Mouse (Mus musculus) limb, embryonic 14.5 days (tissue): ENCODE results near the gene Mmp21. TPM values are rescaled to one million over a fixed set of nuclear protein-coding genes. Genes with fewer than 3 reads are reported as not detected.

Experiments
- ATAC-seq: fragments of 200-750 bp; cut with Nextera tagmentation; 2 replicates; pipeline ENCODE4 v1.8.0; 2017; ENCODE audit warnings: low read depth, moderate number of reproducible peaks, moderate TSS enrichment; ENCODE audit not compliant: low FRiP score
- DNase-seq: peaks from one replicate; pipeline ENCODE4 v3.0.0-alpha.2; 2015; ENCODE audit warnings: low spot score
- H3K27ac ChIP-seq: fragments of 300-500 bp; sonication (generic); replicated peaks from 2 replicates; pipeline ENCODE4 v1.5.1; 2014; ENCODE audit warnings: low read depth, mild to moderate bottlenecking, low read length, moderate library complexity, mixed read lengths
- H3K27me3 ChIP-seq: fragments of 300-500 bp; sonication (generic); 2 replicates; pipeline ENCODE4 v1.6.1; 2014; ENCODE audit warnings: low read length, mixed read lengths; ENCODE audit not compliant: control insufficient read depth, insufficient read depth
- H3K36me3 ChIP-seq: fragments of 300-500 bp; sonication (generic); 2 replicates; pipeline ENCODE4 v1.6.1; 2014; ENCODE audit warnings: mild to moderate bottlenecking, low read length, moderate library complexity, mixed read lengths; ENCODE audit not compliant: control insufficient read depth, insufficient read depth
- H3K4me1 ChIP-seq: fragments of 300-500 bp; sonication (generic); 2 replicates; pipeline ENCODE4 v1.6.1; 2014; ENCODE audit warnings: antibody characterized with exemption, low read length, mixed read lengths; ENCODE audit not compliant: control insufficient read depth, insufficient read depth
- H3K4me2 ChIP-seq: fragments of 300-500 bp; sonication (generic); replicated peaks from 2 replicates; pipeline ENCODE4 v1.6.1; 2014; ENCODE audit warnings: low read depth, mild to moderate bottlenecking, low read length, moderate library complexity; ENCODE audit not compliant: severe bottlenecking
- H3K4me3 ChIP-seq: fragments of 300-500 bp; sonication (generic); replicated peaks from 2 replicates; pipeline ENCODE4 v1.5.1; 2014; ENCODE audit warnings: low read length
- H3K9ac ChIP-seq: fragments of 300-500 bp; sonication (generic); 2 replicates; pipeline ENCODE4 v1.6.1; 2014; ENCODE audit warnings: mild to moderate bottlenecking, low read depth, low read length, moderate library complexity; ENCODE audit not compliant: severe bottlenecking
- H3K9me3 ChIP-seq: fragments of 300-500 bp; sonication (generic); 2 replicates; pipeline ENCODE4 v1.6.1; 2016; ENCODE audit warnings: low read length; ENCODE audit not compliant: control insufficient read depth
- POLR2A ChIP-seq: fragments of 200-500 bp; IDR thresholded peaks from 2 replicates; pipeline ENCODE4 v1.8.0; 2012; ENCODE audit warnings: inconsistent platforms, mild to moderate bottlenecking, moderate library complexity, borderline replicate concordance; ENCODE audit not compliant: insufficient read depth, insufficient read length; ENCODE audit errors: extremely low read depth
- WGBS: fragments of 180-500 bp; shearing (Covaris S2); extraction: QIAGEN DNeasy Blood & Tissue Kit; methylation state at CpG from one replicate; pipeline ENCODE4 v1.1.7; 2014; 5-methylcytosine and 5-hydroxymethylcytosine counted together
- polyA plus RNA-seq, 2 experiments: library from polyadenylated mRNA; depleted of rRNA in 1 of 2; stranded (reverse) in 1 of 2; unstranded in 1 of 2; fragments of >200 nt; fragmentation: Nextera tagmentation in 1 of 2; extraction: Ambion mirVana in 1 of 2; gene quantifications; 2 replicates each; pipeline versions ENCODE4 v1.2.1 to v1.2.3; 2012 to 2014

The Mmp21 gene
- polyA plus RNA-seq, 2 experiments, result not detected

DNA sequence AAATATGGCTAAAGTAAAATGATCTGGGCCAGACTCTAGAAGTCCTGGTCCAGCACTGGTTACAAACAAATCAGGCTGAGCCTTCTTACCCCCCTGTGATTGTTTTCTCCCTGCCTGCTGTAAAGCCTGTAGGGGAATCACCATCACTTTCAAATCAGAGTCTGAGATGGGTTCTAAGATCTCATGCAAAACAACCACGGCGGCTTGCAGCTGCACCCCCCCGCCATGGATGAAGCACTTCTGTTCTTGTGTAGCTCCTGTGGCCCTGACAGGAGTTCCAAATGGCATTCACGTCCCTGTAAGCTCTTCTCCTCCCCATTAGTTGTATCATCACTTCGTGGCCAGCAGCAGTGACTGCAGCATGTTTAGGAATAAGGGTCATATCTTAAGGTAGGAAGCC is 3.8 kb upstream of the Mmp21 start:
- Histone ChIP-seq H3K9me3 (peaks cover 8% of the 10 kb centered on the region; the same call in 1 of the 2 replicates), H3K4me2 (no peak overlapping the region), H3K9ac (no peak overlapping the region), H3K4me1 (no peaks in the 10 kb centered on the region), H3K27me3 (no peaks in the 10 kb centered on the region), H3K36me3 (peaks cover 7% of the 10 kb centered on the region), H3K27ac (no peak overlapping the region), H3K4me3 (no peak overlapping the region)
- no peak for DNase-seq
- ATAC-seq, result no peak
- WGBS, result 75% methylated on average over 5 of the region's 5 CpGs
- TF ChIP-seq POLR2A, result no peak

DNA sequence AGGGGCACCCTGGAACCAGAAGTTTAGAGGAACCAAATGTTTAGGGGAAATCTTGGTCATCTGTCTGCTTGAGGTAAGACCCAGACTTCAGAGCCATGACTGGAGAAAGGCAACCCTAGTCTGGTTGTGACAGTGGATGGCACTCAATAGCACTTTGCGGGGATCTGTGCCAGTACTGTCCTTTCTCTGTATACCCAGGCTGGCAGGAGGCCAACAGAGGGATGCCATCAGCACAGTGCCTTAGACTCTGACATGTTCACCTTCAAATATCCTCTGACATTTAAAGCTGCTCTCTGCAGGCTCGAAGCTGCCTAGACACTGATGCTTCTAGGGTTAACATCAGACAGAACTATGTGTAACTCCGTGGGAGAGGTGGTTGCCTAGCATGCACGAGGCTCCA is 422 bp downstream of the Mmp21 start:
- ATAC-seq (no peak), DNase-seq (no peak)
- Histone ChIP-seq H3K4me3 (no peak overlapping the region), H3K27ac (no peak overlapping the region), H3K4me2 (no peak overlapping the region), H3K4me1 (no peaks in the 10 kb centered on the region), H3K27me3 (no peaks in the 10 kb centered on the region), H3K9me3 (no peaks in the 10 kb centered on the region), H3K9ac (no peak overlapping the region), H3K36me3 (peaks cover 6% of the 10 kb centered on the region)
- WGBS, result 71% methylated on average over 4 of the region's 4 CpGs
- no peak for TF ChIP-seq POLR2A

DNA sequence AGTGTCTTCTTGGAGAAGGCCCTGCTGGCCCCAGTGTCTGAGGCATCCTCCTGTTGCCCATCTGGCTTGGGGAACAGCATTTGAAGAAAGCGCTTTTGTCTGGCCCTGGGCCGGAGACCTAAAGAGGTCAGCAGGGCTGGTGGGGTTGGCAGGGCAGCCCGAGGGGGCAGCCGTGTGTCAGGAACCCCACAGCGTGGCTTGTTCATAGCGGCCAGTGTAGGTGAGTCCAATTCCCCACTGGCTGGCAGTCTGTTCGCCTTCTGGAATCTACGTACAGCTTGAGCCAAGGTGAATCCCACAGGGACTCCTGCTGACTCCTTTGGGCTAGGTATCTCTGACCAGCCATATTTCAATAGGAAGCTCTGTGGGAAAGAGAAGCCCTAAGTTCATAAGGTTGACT is 1.1 kb downstream of the Mmp21 start:
- no peak for DNase-seq
- no peak overlapping the region for H3K4me2 ChIP-seq
- H3K9ac ChIP-seq, result no peak overlapping the region
- no peaks in the 10 kb centered on the region for H3K9me3 ChIP-seq
- ATAC-seq, result no peak
- no peak for TF ChIP-seq POLR2A
- no peak overlapping the region for H3K27ac ChIP-seq
- H3K27me3 ChIP-seq, result no peaks in the 10 kb centered on the region
- 83% methylated on average over 8 of the region's 8 CpGs for WGBS
- peaks cover 9% of the 10 kb centered on the region for H3K36me3 ChIP-seq
- no peak overlapping the region for H3K4me3 ChIP-seq
- no peaks in the 10 kb centered on the region for H3K4me1 ChIP-seq

DNA sequence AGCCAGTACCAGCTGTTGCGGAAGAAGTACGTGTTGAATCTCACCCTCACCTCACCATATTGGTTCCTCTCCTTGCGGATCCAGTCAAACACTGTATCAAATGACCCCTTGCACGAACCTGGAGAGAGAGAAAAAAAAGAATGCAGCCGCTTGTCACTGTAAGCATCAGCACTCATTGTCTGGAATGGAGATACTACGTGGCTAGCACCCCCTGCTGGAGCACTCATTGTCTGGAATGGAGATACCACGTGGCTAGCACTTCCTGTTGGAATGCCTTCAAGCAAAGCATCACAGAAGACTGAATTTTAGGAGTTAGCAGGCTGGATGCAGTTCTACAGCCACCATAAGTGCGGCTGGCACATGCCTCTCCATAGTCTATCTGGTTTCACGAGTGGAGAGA is 3.9 kb downstream of the Mmp21 start:
- Histone ChIP-seq H3K9ac (no peak overlapping the region), H3K36me3 (peaks cover 31% of the 10 kb centered on the region), H3K4me3 (no peak overlapping the region), H3K27ac (no peak overlapping the region), H3K9me3 (no peaks in the 10 kb centered on the region), H3K4me1 (no peaks in the 10 kb centered on the region), H3K4me2 (no peak overlapping the region), H3K27me3 (no peaks in the 10 kb centered on the region)
- DNase-seq, result peak; percentile 20
- 67% methylated on average over 9 of the region's 9 CpGs for WGBS
- TF ChIP-seq POLR2A, result no peak
- no peak for ATAC-seq

DNA sequence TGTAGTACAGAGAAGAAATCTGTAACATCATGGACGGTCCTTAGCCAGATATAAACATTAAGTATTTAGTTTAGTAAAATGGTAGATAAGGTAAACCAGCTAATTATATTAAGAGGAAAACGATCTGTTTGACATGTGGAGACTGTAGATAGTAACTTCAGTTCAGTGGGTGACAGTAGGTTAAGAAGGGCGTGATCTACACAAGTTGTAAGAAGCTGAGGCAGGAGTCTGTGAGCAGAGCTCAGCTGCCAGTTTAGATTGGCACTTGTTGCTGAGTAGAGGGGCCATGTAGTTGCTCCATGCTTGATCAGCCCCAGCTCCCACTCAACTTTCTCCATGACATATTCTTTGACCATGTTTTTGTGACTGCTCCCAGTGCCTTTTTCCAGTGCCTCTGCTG is 9.0 kb downstream of the Mmp21 start:
- 89% methylated on average over 3 of the region's 3 CpGs for WGBS
- Histone ChIP-seq H3K36me3 (peaks cover 76% of the 10 kb centered on the region), H3K4me3 (no peak overlapping the region), H3K9ac (no peak overlapping the region), H3K27me3 (no peaks in the 10 kb centered on the region), H3K4me2 (no peak overlapping the region), H3K27ac (no peak overlapping the region), H3K4me1 (no peaks in the 10 kb centered on the region), H3K9me3 (no peaks in the 10 kb centered on the region)
- ATAC-seq (no peak), DNase-seq (no peak)
- TF ChIP-seq POLR2A, result no peak

DNA sequence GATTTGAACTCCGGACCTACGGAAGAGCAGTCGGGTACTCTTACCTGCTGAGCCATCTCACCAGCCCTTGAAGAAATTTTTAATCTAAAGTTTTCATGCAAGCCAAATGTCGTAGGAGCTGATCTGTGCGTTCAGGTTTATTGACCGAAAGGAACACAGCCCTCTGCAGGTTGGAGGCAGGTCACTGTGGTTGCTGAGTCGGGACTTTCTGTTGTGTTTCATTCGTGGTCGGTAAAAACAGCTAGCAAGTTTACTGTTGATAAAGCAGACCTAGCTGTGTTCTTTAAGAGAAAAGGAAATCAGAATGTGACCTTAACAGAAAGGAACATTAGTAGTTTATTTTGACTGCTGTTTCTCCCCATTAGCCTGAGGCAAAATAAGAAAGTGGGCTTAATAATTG is 9.9 kb downstream of the Mmp21 start:
- TF ChIP-seq POLR2A, result no peak
- Histone ChIP-seq H3K9me3 (no peaks in the 10 kb centered on the region), H3K4me1 (no peaks in the 10 kb centered on the region), H3K27ac (no peak overlapping the region), H3K9ac (no peak overlapping the region), H3K36me3 (peaks cover 85% of the 10 kb centered on the region), H3K4me2 (no peak overlapping the region), H3K27me3 (no peaks in the 10 kb centered on the region), H3K4me3 (no peak overlapping the region)
- WGBS, result 91% methylated on average over 9 of the region's 9 CpGs
- no peak for DNase-seq
- no peak for ATAC-seq
